Mouse (Mus musculus): ENCODE results near the gene Dmrt3. TPM values are rescaled to one million over a fixed set of nuclear protein-coding genes. Genes with fewer than 3 reads are reported as not detected.

Dmrt3 gene
- polyA plus RNA-seq, 1 experiment from 2014 or later = 0.08 TPM

DNA sequence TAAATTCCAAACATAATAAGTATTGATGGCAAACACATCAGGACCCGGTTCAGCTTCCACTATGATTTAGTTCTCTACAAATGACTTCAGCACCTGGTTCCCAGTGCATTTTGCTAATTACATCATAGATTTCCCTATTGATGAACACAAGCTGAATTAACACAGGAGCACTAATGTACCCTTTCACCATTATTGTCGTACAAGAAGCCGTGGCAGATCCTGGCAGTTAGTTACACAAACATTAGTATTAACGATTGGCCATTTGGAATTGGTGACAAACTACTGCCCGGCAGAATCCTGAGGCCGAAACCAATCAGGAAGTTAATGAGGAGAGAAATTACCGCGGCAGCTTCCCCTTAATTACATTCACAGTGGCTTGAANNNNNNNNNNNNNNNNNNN lies 8.1 kb upstream of the Dmrt3 start:
- ATAC-seq (replicated peaks; ENCODE audit: low FRiP score) (no peak), DNase-seq (ENCODE audit: low spot score) (no peak)
- Histone ChIP-seq H3K4me3 (ENCODE audit: low read depth, low read length) (no peak overlapping the region), H3K36me3 (ENCODE audit: control insufficient read depth, insufficient read depth, low read length) (no peaks in the 10 kb centered on the region), H3K9me3 (ENCODE audit: control insufficient read depth, low read length) (no peaks in the 10 kb centered on the region), H3K4me1 (replicated peaks; ENCODE audit: control insufficient read depth, insufficient read depth, low read length) (no peaks in the 10 kb centered on the region), H3K9ac (ENCODE audit: low read depth, low read length) (no peak overlapping the region), H3K27me3 (replicated peaks; ENCODE audit: control insufficient read depth, insufficient read depth, low read length) (peaks cover 85% of the 10 kb centered on the region), H3K4me2 (no peak overlapping the region), H3K27ac (ENCODE audit: low read depth, low read length) (no peak overlapping the region)
- WGBS = 11% methylated on average over 8 of the region's 8 CpGs

DNA sequence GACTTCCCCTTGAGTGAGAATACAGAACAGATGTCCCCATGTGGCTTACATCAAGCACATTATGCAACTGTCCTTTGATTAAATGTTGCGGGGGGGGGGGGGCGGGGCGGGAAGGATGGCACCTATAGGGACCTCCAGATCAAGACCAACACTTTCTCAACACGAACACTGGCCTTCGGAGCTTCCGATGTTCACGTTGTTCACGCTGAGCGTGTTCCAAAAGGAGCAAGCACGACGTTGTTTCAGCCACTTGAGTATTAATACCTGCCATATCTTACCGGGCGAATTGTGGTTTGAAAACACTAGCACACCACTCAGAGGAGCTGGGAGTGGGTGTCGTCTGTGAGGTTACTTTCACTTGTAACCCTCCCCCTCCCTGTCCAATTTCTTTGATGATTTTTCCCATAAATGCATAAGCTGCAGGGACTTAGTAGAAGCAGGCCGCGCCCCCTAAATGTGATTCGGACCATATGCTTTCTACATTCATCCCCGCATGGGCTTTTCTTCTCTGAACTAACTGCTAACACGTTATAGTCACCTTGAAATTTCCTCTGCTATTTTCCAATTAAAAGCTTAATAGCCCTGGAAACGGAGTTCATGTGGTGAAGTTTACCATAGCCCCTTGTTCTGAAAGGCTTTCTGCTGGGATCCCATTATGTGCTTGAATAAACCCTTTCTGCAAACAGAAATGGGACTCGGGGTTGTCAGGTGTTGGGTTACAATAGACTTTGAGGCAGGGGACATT lies 2.5 kb upstream of the Dmrt3 start:
- Histone ChIP-seq H3K36me3 (ENCODE audit: control insufficient read depth, insufficient read depth, low read length) (no peaks in the 10 kb centered on the region), H3K9me3 (ENCODE audit: control insufficient read depth, low read length) (no peaks in the 10 kb centered on the region), H3K9ac (ENCODE audit: low read depth, low read length) (no peak overlapping the region), H3K4me1 (replicated peaks; ENCODE audit: control insufficient read depth, insufficient read depth, low read length) (peaks cover 6% of the 10 kb centered on the region; the same call in 1 of the 2 replicates), H3K27me3 (replicated peaks; ENCODE audit: control insufficient read depth, insufficient read depth, low read length) (peaks cover 100% of the 10 kb centered on the region), H3K4me2 (no peak overlapping the region), H3K27ac (ENCODE audit: low read depth, low read length) (no peak overlapping the region), H3K4me3 (ENCODE audit: low read depth, low read length) (no peak overlapping the region)
- ATAC-seq (replicated peaks; ENCODE audit: low FRiP score) = no peak
- WGBS = 2% methylated on average over 21 of the region's 21 CpGs
- peak; percentile 37 for DNase-seq (ENCODE audit: low spot score)

DNA sequence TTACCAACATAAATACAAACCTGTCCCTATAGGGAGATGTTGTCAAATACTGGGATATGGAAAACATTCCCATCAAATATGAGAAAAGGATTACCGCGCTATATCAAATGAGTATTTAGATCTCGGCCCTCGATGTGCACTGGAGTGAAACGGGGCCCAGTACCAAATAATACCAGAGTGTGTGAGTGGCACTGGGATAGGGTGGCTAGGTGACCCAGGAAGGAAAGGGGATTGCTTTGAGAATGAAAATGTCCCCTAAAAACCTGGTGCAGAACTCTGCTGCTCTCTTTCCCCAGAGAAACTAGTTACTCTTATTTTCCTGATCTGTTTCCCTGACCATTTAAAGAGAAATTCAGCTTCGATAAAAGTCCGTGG lies 1.9 kb upstream of the Dmrt3 start:
- 5% methylated on average over 7 of the region's 7 CpGs for WGBS
- Histone ChIP-seq H3K4me2 (no peak overlapping the region), H3K9ac (ENCODE audit: low read depth, low read length) (no peak overlapping the region), H3K9me3 (ENCODE audit: control insufficient read depth, low read length) (no peaks in the 10 kb centered on the region), H3K36me3 (ENCODE audit: control insufficient read depth, insufficient read depth, low read length) (no peaks in the 10 kb centered on the region), H3K4me3 (ENCODE audit: low read depth, low read length) (no peak overlapping the region), H3K27ac (ENCODE audit: low read depth, low read length) (no peak overlapping the region), H3K27me3 (replicated peaks; ENCODE audit: control insufficient read depth, insufficient read depth, low read length) (peaks cover 100% of the 10 kb centered on the region), H3K4me1 (replicated peaks; ENCODE audit: control insufficient read depth, insufficient read depth, low read length) (peaks cover 6% of the 10 kb centered on the region; the same call in 1 of the 2 replicates)
- no peak for ATAC-seq (replicated peaks; ENCODE audit: low FRiP score)
- no peak for DNase-seq (ENCODE audit: low spot score)

GRCm38 (mm10) chr19:25608961-25609850 lies 895 bp upstream of the Dmrt3 start:
- peaks cover 100% of the 10 kb centered on the region for H3K27me3 ChIP-seq (replicated peaks; ENCODE audit: control insufficient read depth, insufficient read depth, low read length)
- DNase-seq (ENCODE audit: low spot score) (peak; percentile 42), ATAC-seq (replicated peaks; ENCODE audit: low FRiP score) (no peak)
- no peaks in the 10 kb centered on the region for H3K36me3 ChIP-seq (ENCODE audit: control insufficient read depth, insufficient read depth, low read length)
- no peak overlapping the region for H3K9ac ChIP-seq (ENCODE audit: low read depth, low read length)
- no peak overlapping the region for H3K4me2 ChIP-seq
- WGBS = 2% methylated on average over 33 of the region's 33 CpGs
- no peak overlapping the region for H3K4me3 ChIP-seq (ENCODE audit: low read depth, low read length)
- peaks cover 6% of the 10 kb centered on the region; the same call in 1 of the 2 replicates for H3K4me1 ChIP-seq (replicated peaks; ENCODE audit: control insufficient read depth, insufficient read depth, low read length)
- no peak overlapping the region for H3K27ac ChIP-seq (ENCODE audit: low read depth, low read length)
- no peaks in the 10 kb centered on the region for H3K9me3 ChIP-seq (ENCODE audit: control insufficient read depth, low read length)

DNA sequence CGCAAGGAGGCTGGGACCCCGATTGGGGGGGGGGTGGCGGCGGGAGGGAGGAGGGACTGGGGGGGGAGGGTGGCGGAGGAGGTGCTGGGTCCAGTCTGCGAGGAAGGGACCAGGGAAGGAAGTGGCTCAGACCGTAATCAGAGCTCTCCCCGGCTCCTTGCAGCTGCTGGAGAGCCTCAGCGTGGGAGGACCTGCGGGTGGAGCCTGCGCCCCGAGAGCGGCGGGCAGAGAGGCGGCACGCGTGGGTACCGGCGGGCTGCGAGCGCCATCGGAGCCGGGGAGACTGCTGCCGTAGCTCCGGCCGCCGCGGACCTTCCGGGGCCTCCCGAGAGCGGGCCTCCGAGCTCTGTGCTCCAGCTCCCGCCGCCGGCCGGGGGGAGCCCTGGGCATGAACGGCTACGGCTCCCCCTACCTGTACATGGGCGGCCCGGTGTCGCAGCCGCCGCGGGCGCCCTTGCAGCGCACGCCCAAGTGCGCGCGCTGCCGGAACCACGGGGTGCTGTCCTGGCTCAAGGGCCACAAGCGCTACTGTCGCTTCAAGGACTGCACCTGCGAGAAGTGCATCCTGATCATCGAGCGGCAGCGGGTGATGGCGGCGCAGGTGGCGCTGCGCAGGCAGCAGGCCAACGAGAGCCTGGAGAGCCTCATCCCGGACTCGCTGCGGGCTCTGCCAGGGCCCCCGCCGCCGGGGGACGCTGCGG lies 460 bp downstream of the Dmrt3 start:
- Histone ChIP-seq H3K9ac (ENCODE audit: low read depth, low read length) (no peak overlapping the region), H3K9me3 (ENCODE audit: control insufficient read depth, low read length) (no peaks in the 10 kb centered on the region), H3K4me3 (ENCODE audit: low read depth, low read length) (peak overlapping the region; percentile 39), H3K4me1 (replicated peaks; ENCODE audit: control insufficient read depth, insufficient read depth, low read length) (peaks cover 6% of the 10 kb centered on the region; the same call in 1 of the 2 replicates), H3K4me2 (peak overlapping the region; percentile 62), H3K27ac (ENCODE audit: low read depth, low read length) (no peak overlapping the region), H3K36me3 (ENCODE audit: control insufficient read depth, insufficient read depth, low read length) (no peaks in the 10 kb centered on the region), H3K27me3 (replicated peaks; ENCODE audit: control insufficient read depth, insufficient read depth, low read length) (peaks cover 99% of the 10 kb centered on the region)
- DNase-seq (ENCODE audit: low spot score) = peak; percentile 48
- ATAC-seq (replicated peaks; ENCODE audit: low FRiP score) = no peak
- WGBS = under 1% methylated on average over 62 of the region's 71 CpGs

DNA sequence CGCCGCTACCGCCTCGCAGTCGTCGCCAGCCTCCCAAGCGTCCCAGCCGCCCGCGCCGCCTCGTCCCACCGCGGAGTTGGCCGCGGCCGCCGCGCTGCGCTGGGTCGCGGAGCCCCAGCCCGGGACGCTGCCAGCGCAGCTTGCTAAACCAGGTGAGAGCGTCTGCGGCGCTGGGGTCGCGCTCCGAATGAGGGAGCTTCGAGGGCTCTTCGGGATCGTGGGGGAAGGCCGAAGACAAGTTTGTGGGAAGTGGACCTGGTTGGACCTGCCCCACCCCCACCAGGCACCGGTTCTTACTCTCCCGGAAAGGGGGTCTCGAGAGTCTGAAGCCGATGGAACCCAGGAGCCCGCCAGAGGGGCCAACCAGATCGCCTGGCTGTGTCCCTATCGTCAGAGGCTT lies 1.0 kb downstream of the Dmrt3 start:
- under 1% methylated on average over 42 of the region's 42 CpGs for WGBS
- no peaks in the 10 kb centered on the region for H3K9me3 ChIP-seq (ENCODE audit: control insufficient read depth, low read length)
- peak overlapping the region; percentile 39 for H3K4me3 ChIP-seq (ENCODE audit: low read depth, low read length)
- no peaks in the 10 kb centered on the region for H3K36me3 ChIP-seq (ENCODE audit: control insufficient read depth, insufficient read depth, low read length)
- H3K9ac ChIP-seq (ENCODE audit: low read depth, low read length) = no peak overlapping the region
- ATAC-seq (replicated peaks; ENCODE audit: low FRiP score) (no peak), DNase-seq (ENCODE audit: low spot score) (no peak)
- peak overlapping the region; percentile 62 for H3K4me2 ChIP-seq
- H3K27ac ChIP-seq (ENCODE audit: low read depth, low read length) = no peak overlapping the region
- H3K4me1 ChIP-seq (replicated peaks; ENCODE audit: control insufficient read depth, insufficient read depth, low read length) = peaks cover 6% of the 10 kb centered on the region; the same call in 1 of the 2 replicates
- H3K27me3 ChIP-seq (replicated peaks; ENCODE audit: control insufficient read depth, insufficient read depth, low read length) = peaks cover 99% of the 10 kb centered on the region

GRCm38 (mm10) chr19:25611876-25612805 lies 2.0 kb downstream of the Dmrt3 start:
- DNase-seq (ENCODE audit: low spot score) = no peak
- no peak overlapping the region for H3K4me3 ChIP-seq (ENCODE audit: low read depth, low read length)
- peaks cover 6% of the 10 kb centered on the region; the same call in 1 of the 2 replicates for H3K4me1 ChIP-seq (replicated peaks; ENCODE audit: control insufficient read depth, insufficient read depth, low read length)
- peaks cover 98% of the 10 kb centered on the region for H3K27me3 ChIP-seq (replicated peaks; ENCODE audit: control insufficient read depth, insufficient read depth, low read length)
- H3K27ac ChIP-seq (ENCODE audit: low read depth, low read length) = no peak overlapping the region
- 6% methylated on average over 16 of the region's 16 CpGs for WGBS
- H3K36me3 ChIP-seq (ENCODE audit: control insufficient read depth, insufficient read depth, low read length) = no peaks in the 10 kb centered on the region
- ATAC-seq (replicated peaks; ENCODE audit: low FRiP score) = no peak
- H3K9ac ChIP-seq (ENCODE audit: low read depth, low read length) = no peak overlapping the region
- no peak overlapping the region for H3K4me2 ChIP-seq
- H3K9me3 ChIP-seq (ENCODE audit: control insufficient read depth, low read length) = no peaks in the 10 kb centered on the region
